ENCODE assay signal across 8 mouse cellular contexts in the genomic region with DNA sequence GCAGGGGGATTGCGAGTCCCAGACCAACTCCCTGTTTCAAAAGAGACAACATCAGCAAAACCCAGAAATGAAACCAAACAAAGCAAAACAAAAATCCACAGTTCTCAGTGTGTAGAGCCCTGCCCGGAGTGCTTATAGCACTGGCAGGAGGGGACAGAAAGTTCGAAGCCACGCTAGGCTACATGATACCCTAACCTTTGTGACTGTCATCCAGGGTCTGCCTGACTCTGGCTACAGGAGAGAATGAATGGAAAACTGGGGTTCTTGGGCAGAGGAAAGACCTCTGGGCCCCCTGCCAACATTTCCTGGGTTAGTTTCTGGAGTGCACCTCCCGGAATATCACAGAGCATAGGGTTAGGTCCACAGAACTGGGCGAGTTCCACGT. TPM values are rescaled to one million over a fixed set of nuclear protein-coding genes. Genes with fewer than 3 reads are reported as not detected.
A peak's percentile ranks its signal among the peaks of the same experiment; 100 is the strongest.
DNase-seq lines count a peak whose midpoint lies in the region; ATAC-seq and TF ChIP-seq lines count a peak whose summit lies in the region.

No protein-coding gene starts in this region.

- DNase-seq in right cerebral cortex, postnatal 10 days (ENCODE audit: low spot score in 2 of 2), result peak; percentile 59 to 65
- DNase-seq in right cerebral cortex, postnatal 25 days, result no peak
- no peak for DNase-seq in hindbrain, embryonic 10.5 days (ENCODE audit: low spot score)
- no peak for DNase-seq in layer of hippocampus, postnatal 25 days (ENCODE audit: extremely low spot score in 1 of 2, low spot score in 1 of 2)
- DNase-seq in adipocyte (ENCODE audit: low spot score), result no peak

- peak overlapping the region; percentile 14; the same call in 1 of the 2 replicates for H3K27ac ChIP-seq in cortical plate, adult 2 months (ENCODE audit: insufficient read depth, low read length)
- peak overlapping the region; percentile 92 for H3K27ac ChIP-seq in hindbrain, embryonic 10.5 days
- H3K27ac ChIP-seq in liver, embryonic 15.5 days (replicated peaks), result peak overlapping the region; percentile 92
- H3K27ac ChIP-seq in stomach, embryonic 15.5 days, result peak overlapping the region; percentile 90

- peak; percentile 26 for ATAC-seq in liver, embryonic 15.5 days (ENCODE audit: insufficient read depth)
- ATAC-seq in stomach, embryonic 15.5 days (ENCODE audit: insufficient read depth, low FRiP score, low read depth), result no peak; the same call in 1 of the 2 replicates

- H3K9me3 ChIP-seq in hindbrain, embryonic 10.5 days, result no peaks in the 10 kb centered on the region
- no peaks in the 10 kb centered on the region for H3K9me3 ChIP-seq in liver, embryonic 15.5 days (replicated peaks)
- no peaks in the 10 kb centered on the region for H3K9me3 ChIP-seq in stomach, embryonic 15.5 days

- no peaks in the 10 kb centered on the region for H3K4me1 ChIP-seq in cortical plate, adult 2 months (ENCODE audit: control insufficient read depth, insufficient read depth, low read length)
- H3K4me1 ChIP-seq in hindbrain, embryonic 10.5 days (replicated peaks), result peaks cover 27% of the 10 kb centered on the region
- peaks cover 37% of the 10 kb centered on the region for H3K4me1 ChIP-seq in liver, embryonic 15.5 days (replicated peaks)
- H3K4me1 ChIP-seq in stomach, embryonic 15.5 days, result peaks cover 17% of the 10 kb centered on the region

- peak overlapping the region; percentile 72 for H3K9ac ChIP-seq in liver, embryonic 15.5 days
- peak overlapping the region; percentile 62; the same call in 1 of the 2 replicates for H3K9ac ChIP-seq in stomach, embryonic 15.5 days

- H3K4me3 ChIP-seq in cortical plate, adult 2 months (ENCODE audit: insufficient read depth, low read length), result peak overlapping the region; percentile 71
- H3K4me3 ChIP-seq in hindbrain, embryonic 10.5 days, result peak overlapping the region; percentile 70
- H3K4me3 ChIP-seq in liver, embryonic 15.5 days (replicated peaks), result peak overlapping the region; percentile 73
- H3K4me3 ChIP-seq in stomach, embryonic 15.5 days (replicated peaks), result peak overlapping the region; percentile 66

- 73% methylated on average over 7 of the region's 7 CpGs for WGBS in hindbrain, embryonic 10.5 days
- WGBS in liver, embryonic 15.5 days (ENCODE audit: insufficient replicate concordance), result 45% methylated on average over 7 of the region's 7 CpGs
- 45% methylated on average over 7 of the region's 7 CpGs for WGBS in stomach, embryonic 15.5 days

- no peak for TF ChIP-seq CTCF in cortical plate, adult 2 months (IDR thresholded peaks at IDR 0.05; ENCODE audit: extremely low read depth, insufficient read depth, low read length)

- peaks cover 31% of the 10 kb centered on the region for H3K36me3 ChIP-seq in hindbrain, embryonic 10.5 days
- H3K36me3 ChIP-seq in liver, embryonic 15.5 days (replicated peaks), result peaks cover 4% of the 10 kb centered on the region; the same call in 1 of the 2 replicates
- H3K36me3 ChIP-seq in stomach, embryonic 15.5 days, result no peaks in the 10 kb centered on the region; the same call in 1 of the 2 replicates

- peaks cover 5% of the 10 kb centered on the region; the same call in 1 of the 2 replicates for H3K27me3 ChIP-seq in hindbrain, embryonic 10.5 days (ENCODE audit: insufficient read depth, poor library complexity, severe bottlenecking)
- H3K27me3 ChIP-seq in liver, embryonic 15.5 days, result no peaks in the 10 kb centered on the region
- no peaks in the 10 kb centered on the region for H3K27me3 ChIP-seq in stomach, embryonic 15.5 days (replicated peaks)

- TF ChIP-seq POLR2A in cortical plate, adult 2 months (IDR thresholded peaks at IDR 0.05; ENCODE audit: extremely low read depth, insufficient read depth, low read length), result no peak

- H3K4me2 ChIP-seq in liver, embryonic 15.5 days, result peak overlapping the region; percentile 93
- H3K4me2 ChIP-seq in stomach, embryonic 15.5 days, result peak overlapping the region; percentile 83

RNA-seq across cellular contexts. Expression of gene Sirt6, which starts 0.2 kb away (rescaled TPM):
- 31.2 and 33.3 TPM in 2 replicates for polyA plus RNA-seq in cortical plate, adult 2 months (2012; rRNA removed)
- polyA plus RNA-seq in hindbrain, embryonic 10.5 days (2016; fragmentation: Nextera tagmentation; extraction: Ambion mirVana), result 52.5 and 57.3 TPM in 2 replicates
- polyA plus RNA-seq in liver, embryonic 15.5 days (2015; fragmentation: Nextera tagmentation; extraction: Ambion mirVana), result 7.7 and 9.1 TPM in 2 replicates
- polyA plus RNA-seq in stomach, embryonic 15.5 days (2015; fragmentation: Nextera tagmentation; extraction: Ambion mirVana), result 32.9 and 33.3 TPM in 2 replicates
- total RNA-seq in layer of hippocampus, postnatal 25 days (2021), result 10 to 100 TPM; 23.5 to 30.9 TPM

RNA-seq across cellular contexts. Expression of gene Ankrd24, which starts 0.5 kb away (rescaled TPM):
- polyA plus RNA-seq in cortical plate, adult 2 months (2012; rRNA removed), result 143 and 144 TPM in 2 replicates
- polyA plus RNA-seq in hindbrain, embryonic 10.5 days (2016; fragmentation: Nextera tagmentation; extraction: Ambion mirVana), result 6.8 and 7.5 TPM in 2 replicates
- 1.8 and 2.3 TPM in 2 replicates for polyA plus RNA-seq in liver, embryonic 15.5 days (2015; fragmentation: Nextera tagmentation; extraction: Ambion mirVana)
- polyA plus RNA-seq in stomach, embryonic 15.5 days (2015; fragmentation: Nextera tagmentation; extraction: Ambion mirVana), result 10.9 and 12.6 TPM in 2 replicates
- 10 to 100 TPM; 30.8 to 39.0 TPM for total RNA-seq in layer of hippocampus, postnatal 25 days (2021)

RNA-seq across cellular contexts. Expression of gene Gm10778, which starts 21.0 kb away (rescaled TPM):
- 3.1 and 3.3 TPM in 2 replicates for polyA plus RNA-seq in cortical plate, adult 2 months (2012; rRNA removed)
- polyA plus RNA-seq in hindbrain, embryonic 10.5 days (2016; fragmentation: Nextera tagmentation; extraction: Ambion mirVana), result 3.6 and 5.7 TPM in 2 replicates
- 1.7 TPM in 2 replicates for polyA plus RNA-seq in liver, embryonic 15.5 days (2015; fragmentation: Nextera tagmentation; extraction: Ambion mirVana)
- 4.3 and 5.2 TPM in 2 replicates for polyA plus RNA-seq in stomach, embryonic 15.5 days (2015; fragmentation: Nextera tagmentation; extraction: Ambion mirVana)
- 1 to 10 TPM; 4.7 to 5.3 TPM for total RNA-seq in layer of hippocampus, postnatal 25 days (2021)

RNA-seq across cellular contexts. Expression of gene BC025920, which starts 21.8 kb away (rescaled TPM):
- 3.7 and 4.2 TPM in 2 replicates for polyA plus RNA-seq in cortical plate, adult 2 months (2012; rRNA removed)
- polyA plus RNA-seq in hindbrain, embryonic 10.5 days (2016; fragmentation: Nextera tagmentation; extraction: Ambion mirVana), result 1.3 and 2.1 TPM in 2 replicates
- polyA plus RNA-seq in liver, embryonic 15.5 days (2015; fragmentation: Nextera tagmentation; extraction: Ambion mirVana), result 0.23 and 0.24 TPM in 2 replicates
- polyA plus RNA-seq in stomach, embryonic 15.5 days (2015; fragmentation: Nextera tagmentation; extraction: Ambion mirVana), result 0.55 and 0.71 TPM in 2 replicates
- 1 to 10 TPM; 4.2 to 4.4 TPM for total RNA-seq in layer of hippocampus, postnatal 25 days (2021)

RNA-seq across cellular contexts. Expression of gene Tle6, which starts 27.0 kb away (rescaled TPM):
- 21.2 and 25.3 TPM in 2 replicates for polyA plus RNA-seq in cortical plate, adult 2 months (2012; rRNA removed)
- polyA plus RNA-seq in hindbrain, embryonic 10.5 days (2016; fragmentation: Nextera tagmentation; extraction: Ambion mirVana), result 6.9 and 7.1 TPM in 2 replicates
- 3.5 TPM in 2 replicates for polyA plus RNA-seq in liver, embryonic 15.5 days (2015; fragmentation: Nextera tagmentation; extraction: Ambion mirVana)
- 31.2 and 42.1 TPM in 2 replicates for polyA plus RNA-seq in stomach, embryonic 15.5 days (2015; fragmentation: Nextera tagmentation; extraction: Ambion mirVana)
- total RNA-seq in layer of hippocampus, postnatal 25 days (2021), result 1 to 10 TPM; 1.7 to 4.1 TPM

Comparison
In these comparisons a context has a peak if more than half of its experiments do, and no peak if none do; other contexts are left out.
1. DNase-seq: peak in right cerebral cortex, postnatal 10 days (2 of 2); none in right cerebral cortex, postnatal 25 days (single experiment), hindbrain, embryonic 10.5 days (single experiment), layer of hippocampus, postnatal 25 days (0 of 2) and adipocyte (single experiment).
2. H3K27ac ChIP-seq: peak in every context shown above with its lines; median percentile 92 in hindbrain, embryonic 10.5 days; 92 in liver, embryonic 15.5 days; 90 in stomach, embryonic 15.5 days; 14 in cortical plate, adult 2 months.
3. RNA of gene Ankrd24, which starts 0.5 kb away (polyA plus RNA-seq): 143 to 144 TPM in cortical plate, adult 2 months; 10.9 to 12.6 TPM in stomach, embryonic 15.5 days, 6.8 to 7.5 TPM in hindbrain, embryonic 10.5 days and 1.8 to 2.3 TPM in liver, embryonic 15.5 days; every median in the first group is over 10 times any median in the second.
4. Peak in every context shown above with its lines, with median percentiles within 50 percentile points of each other: H3K4me3 ChIP-seq.